In genomic region chr6:47375705-47376104, GRCm38 (mm10) we compare ENCODE assay signal across 24 mouse cellular contexts.
DNase-seq lines count a peak whose midpoint lies in the region; ATAC-seq lines count a peak whose summit lies in the region.
"Had no signal": no experiment of that assay in that cellular context is flagged by ENCODE, and none has a peak within 500 bp of the region (broad histone marks: within the 10 kb centered on the region; RNA-seq: fewer than 3 reads in every experiment).

No protein-coding gene starts in this region.

- 78% methylated on average over 4 of the region's 4 CpGs for WGBS in embryonic facial prominence, embryonic 11.5 days
- WGBS in embryonic facial prominence, embryonic 10.5 days, result 73% methylated on average over 4 of the region's 4 CpGs
- WGBS in stomach, embryonic 16.5 days, result 57% methylated on average over 4 of the region's 4 CpGs
- WGBS in hindbrain, embryonic 13.5 days, result 91% methylated on average over 4 of the region's 4 CpGs

- ATAC-seq in embryonic facial prominence, embryonic 11.5 days (replicated peaks; ENCODE audit: insufficient number of reproducible peaks, low FRiP score, low TSS enrichment, low read depth), result no peak
- ATAC-seq in stomach, embryonic 16.5 days (ENCODE audit: insufficient read depth, low FRiP score), result no peak
- no peak for ATAC-seq in hindbrain, embryonic 13.5 days (ENCODE audit: low FRiP score)
- ATAC-seq: CD4-positive, CD25-positive, alpha-beta regulatory T cell, adult 4 months; forebrain, embryonic 14.5 days; hindbrain, embryonic 16.5 days had no signal

- H3K9me3 ChIP-seq in embryonic facial prominence, embryonic 11.5 days (replicated peaks; ENCODE audit: control insufficient read depth, low read length), result no peaks in the 10 kb centered on the region
- no peaks in the 10 kb centered on the region for H3K9me3 ChIP-seq in embryonic facial prominence, embryonic 10.5 days
- H3K9me3 ChIP-seq in stomach, embryonic 16.5 days (replicated peaks; ENCODE audit: control insufficient read depth, low read length), result no peaks in the 10 kb centered on the region
- no peaks in the 10 kb centered on the region for H3K9me3 ChIP-seq in hindbrain, embryonic 13.5 days
- H3K9me3 ChIP-seq: embryonic facial prominence, embryonic 15.5 days; forebrain, embryonic 10.5 days; G1E; heart, embryonic 13.5 days had no signal

- no peak overlapping the region for H3K4me3 ChIP-seq in embryonic facial prominence, embryonic 11.5 days (ENCODE audit: low read depth, low read length)
- H3K4me3 ChIP-seq in embryonic facial prominence, embryonic 10.5 days, result no peak overlapping the region
- H3K4me3 ChIP-seq in stomach, embryonic 16.5 days (replicated peaks; ENCODE audit: low read length), result no peak overlapping the region
- no peak overlapping the region for H3K4me3 ChIP-seq in hindbrain, embryonic 13.5 days
- H3K4me3 ChIP-seq: embryonic facial prominence, embryonic 15.5 days; erythroblast, embryonic 14.5 days; forebrain, embryonic 10.5 days; heart, embryonic 13.5 days had no signal

- H3K4me2 ChIP-seq in embryonic facial prominence, embryonic 11.5 days (ENCODE audit: low read depth, low read length), result no peak overlapping the region
- H3K4me2 ChIP-seq in stomach, embryonic 16.5 days (ENCODE audit: low read depth, low read length), result no peak overlapping the region
- H3K4me2 ChIP-seq in hindbrain, embryonic 13.5 days, result no peak overlapping the region
- H3K4me2 ChIP-seq: embryonic facial prominence, embryonic 15.5 days; heart, embryonic 13.5 days had no signal

- H3K36me3 ChIP-seq in embryonic facial prominence, embryonic 11.5 days (replicated peaks; ENCODE audit: control insufficient read depth, insufficient read depth, low read depth, low read length), result no peaks in the 10 kb centered on the region
- no peaks in the 10 kb centered on the region for H3K36me3 ChIP-seq in embryonic facial prominence, embryonic 10.5 days (replicated peaks)
- no peaks in the 10 kb centered on the region for H3K36me3 ChIP-seq in stomach, embryonic 16.5 days (ENCODE audit: control insufficient read depth, insufficient read depth, low read length)
- H3K36me3 ChIP-seq in hindbrain, embryonic 13.5 days, result no peaks in the 10 kb centered on the region
- H3K36me3 ChIP-seq: embryonic facial prominence, embryonic 15.5 days; forebrain, embryonic 10.5 days; G1E; heart, embryonic 13.5 days had no signal

- no peaks in the 10 kb centered on the region for H3K27me3 ChIP-seq in embryonic facial prominence, embryonic 11.5 days (ENCODE audit: control insufficient read depth, insufficient read depth, low read length)
- no peaks in the 10 kb centered on the region for H3K27me3 ChIP-seq in embryonic facial prominence, embryonic 10.5 days (replicated peaks; ENCODE audit: low read depth, poor library complexity, severe bottlenecking)
- H3K27me3 ChIP-seq in stomach, embryonic 16.5 days (ENCODE audit: control insufficient read depth, insufficient read depth, low read length), result no peaks in the 10 kb centered on the region
- H3K27me3 ChIP-seq in hindbrain, embryonic 13.5 days, result no peaks in the 10 kb centered on the region
- H3K27me3 ChIP-seq: embryonic facial prominence, embryonic 15.5 days; heart, embryonic 13.5 days had no signal

- DNase-seq in embryonic facial prominence, embryonic 11.5 days (ENCODE audit: low spot score), result peak; percentile 10
- no peak for DNase-seq in embryonic facial prominence, embryonic 10.5 days (ENCODE audit: low spot score)
- peak; percentile 4 for DNase-seq in urinary bladder, postnatal 14 days (ENCODE audit: low spot score)
- no peak for DNase-seq in urinary bladder, adult 18-20 months (ENCODE audit: low spot score in 2 of 2)
- DNase-seq in urinary bladder, adult 2 months (ENCODE audit: low spot score), result no peak
- DNase-seq: adrenal gland, postnatal 10 days; B cell, adult 2 months; cerebellum, adult 11 months; cerebellum, adult 8-10 months; cerebellum, postnatal 14 days; embryo, embryonic 11 days; gastrocnemius, postnatal 36 days; heart, adult 11 months; heart, postnatal 36 days had no signal

- H3K9ac ChIP-seq in embryonic facial prominence, embryonic 11.5 days (replicated peaks; ENCODE audit: low read length), result no peak overlapping the region
- no peak overlapping the region for H3K9ac ChIP-seq in stomach, embryonic 16.5 days (ENCODE audit: low read length)
- no peak overlapping the region for H3K9ac ChIP-seq in hindbrain, embryonic 13.5 days
- H3K9ac ChIP-seq: embryonic facial prominence, embryonic 15.5 days; heart, embryonic 13.5 days had no signal

- H3K27ac ChIP-seq in embryonic facial prominence, embryonic 11.5 days (replicated peaks; ENCODE audit: low read depth, low read length), result no peak overlapping the region
- H3K27ac ChIP-seq in embryonic facial prominence, embryonic 10.5 days (replicated peaks), result no peak overlapping the region
- H3K27ac ChIP-seq in stomach, embryonic 16.5 days (ENCODE audit: low read length), result peak overlapping the region; percentile 31; the same call in 1 of the 2 replicates
- H3K27ac ChIP-seq in hindbrain, embryonic 13.5 days, result no peak overlapping the region
- H3K27ac ChIP-seq: embryonic facial prominence, embryonic 15.5 days; forebrain, embryonic 10.5 days; heart, embryonic 13.5 days had no signal

- no peaks in the 10 kb centered on the region for H3K4me1 ChIP-seq in embryonic facial prominence, embryonic 11.5 days (ENCODE audit: control insufficient read depth, insufficient read depth, low read length)
- no peaks in the 10 kb centered on the region for H3K4me1 ChIP-seq in embryonic facial prominence, embryonic 10.5 days
- H3K4me1 ChIP-seq in stomach, embryonic 16.5 days (ENCODE audit: control insufficient read depth, insufficient read depth, low read length), result no peaks in the 10 kb centered on the region
- H3K4me1 ChIP-seq in hindbrain, embryonic 13.5 days (replicated peaks), result no peaks in the 10 kb centered on the region
- H3K4me1 ChIP-seq: embryonic facial prominence, embryonic 15.5 days; forebrain, embryonic 10.5 days; heart, embryonic 13.5 days had no signal

Comparison
In these comparisons a context has a peak if more than half of its experiments do, and no peak if none do; other contexts are left out.
1. DNase-seq: peak in embryonic facial prominence, embryonic 11.5 days (single experiment) and urinary bladder, postnatal 14 days (single experiment); none in embryonic facial prominence, embryonic 10.5 days (single experiment), urinary bladder, adult 18-20 months (0 of 2) and urinary bladder, adult 2 months (single experiment).